Mouse (Mus musculus): Measurements from ENCODE around the gene Prrxl1. TPM values are rescaled to one million over a fixed set of nuclear protein-coding genes. Genes with fewer than 3 reads are reported as not detected.
A peak's percentile ranks its signal among the peaks of the same experiment; 100 is the strongest.

Prrxl1 gene
- total RNA-seq, 4 experiments from 2014 or later, result 0.21 to 0.54 (median 0.25) TPM; not detected in 1

DNA sequence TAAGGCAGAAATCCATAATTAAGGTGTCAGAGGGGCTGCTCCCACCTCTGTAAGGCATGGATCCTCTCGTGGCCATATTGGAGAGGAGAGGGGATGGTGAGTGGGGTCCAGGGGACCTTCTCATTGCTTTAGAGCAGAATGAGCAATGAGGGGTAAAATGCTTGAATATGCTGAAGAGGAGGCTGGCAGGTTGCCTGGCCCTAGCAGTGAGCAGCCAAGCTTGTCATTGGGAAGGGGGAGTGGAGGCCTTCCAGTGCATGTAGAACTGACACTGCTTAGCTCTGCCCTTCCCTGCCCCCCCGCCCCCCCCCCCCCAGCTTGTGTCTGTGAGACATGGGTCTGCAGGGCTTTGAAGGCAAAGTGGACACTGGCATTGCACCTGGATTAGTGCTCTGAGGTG is 28.1 kb downstream of the Prrxl1 start:
- DNase-seq (ENCODE audit: low spot score in 2 of 2), result no peak

DNA sequence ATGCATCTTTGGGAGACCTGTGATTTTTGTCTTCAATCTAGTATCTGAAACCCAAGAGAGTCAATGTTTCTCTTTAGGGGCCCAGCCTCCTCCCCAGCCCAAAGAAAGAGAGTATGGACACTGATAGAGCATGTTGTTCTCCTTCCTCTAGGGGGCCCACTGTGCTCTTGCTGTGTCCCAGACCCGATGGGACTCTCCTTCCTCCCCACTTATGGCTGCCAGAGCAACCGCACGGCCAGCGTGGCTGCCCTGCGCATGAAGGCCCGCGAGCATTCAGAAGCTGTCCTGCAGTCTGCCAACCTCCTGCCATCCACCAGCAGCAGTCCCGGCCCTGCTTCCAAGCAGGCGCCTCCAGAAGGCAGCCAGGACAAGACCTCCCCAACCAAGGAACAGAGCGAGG is 29.4 kb downstream of the Prrxl1 start:
- no peak for DNase-seq (ENCODE audit: low spot score in 2 of 2)

DNA sequence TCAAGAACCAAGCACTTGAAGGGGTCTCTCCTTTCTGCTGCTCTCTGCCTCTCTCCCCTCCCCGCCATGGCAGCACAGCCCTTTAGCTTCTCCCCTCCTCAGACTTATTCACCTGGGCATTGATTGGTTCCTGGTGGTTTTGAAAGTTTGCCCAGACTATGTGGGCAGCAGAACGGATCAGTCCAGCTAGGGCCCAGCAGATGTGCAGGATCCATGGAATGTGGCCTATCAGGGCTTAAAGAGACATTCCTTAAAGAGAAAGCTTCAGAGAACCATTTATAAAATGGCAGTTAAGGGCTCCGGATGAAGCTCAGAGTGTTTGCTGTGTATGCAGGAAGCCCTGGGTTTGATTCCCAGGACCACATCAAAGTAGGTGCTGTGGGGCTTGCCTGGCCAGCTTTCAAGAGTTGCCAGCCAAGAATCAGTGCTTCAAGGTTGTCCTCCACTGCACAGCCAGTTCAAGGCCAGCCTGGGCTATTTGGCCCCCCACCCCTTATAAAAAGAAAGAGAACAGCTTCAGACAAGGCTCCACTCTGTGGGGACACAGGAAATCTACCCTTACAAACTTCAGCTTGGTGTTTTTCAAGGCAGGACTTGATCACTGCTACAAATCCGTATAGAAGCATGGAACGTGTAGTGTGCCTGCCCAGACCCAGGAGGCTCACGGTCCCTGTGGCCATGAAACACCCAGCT is 33.8 kb downstream of the Prrxl1 start:
- no peak for DNase-seq (ENCODE audit: low spot score in 2 of 2)

DNA sequence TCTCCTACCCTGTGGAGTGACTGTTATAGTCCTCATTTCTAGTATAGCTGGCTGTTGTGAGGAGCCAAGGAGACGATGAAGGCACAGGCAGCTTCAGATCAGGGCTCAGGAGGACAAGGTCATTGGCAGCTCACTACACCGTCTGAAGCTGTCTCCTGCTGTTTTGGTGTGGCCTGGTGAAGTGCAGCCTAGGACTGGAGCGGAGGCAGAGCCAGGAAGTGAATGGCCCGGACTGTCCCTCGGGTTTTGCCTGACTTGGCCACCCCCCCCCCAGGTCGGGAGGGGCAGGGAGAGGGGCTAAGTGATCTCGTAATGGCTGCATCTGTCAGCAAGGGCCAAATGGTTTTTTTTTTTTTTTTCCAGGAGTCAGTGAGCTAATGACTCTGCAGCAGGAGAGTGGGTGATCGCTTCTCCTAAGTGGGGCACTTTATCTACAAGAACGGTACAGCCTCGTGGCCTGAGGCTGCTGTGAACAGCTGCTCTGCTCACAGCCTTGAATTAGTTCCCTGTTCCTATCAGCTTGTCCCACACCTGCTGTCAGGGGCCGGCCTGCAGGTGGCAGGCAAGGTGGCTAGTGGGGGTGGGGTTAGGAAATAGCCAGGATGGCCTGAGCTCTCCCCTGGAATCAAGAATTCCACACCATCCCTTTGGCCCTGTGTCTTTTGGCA is 34.9 kb downstream of the Prrxl1 start:
- DNase-seq (ENCODE audit: low spot score in 2 of 2), result no peak

DNA sequence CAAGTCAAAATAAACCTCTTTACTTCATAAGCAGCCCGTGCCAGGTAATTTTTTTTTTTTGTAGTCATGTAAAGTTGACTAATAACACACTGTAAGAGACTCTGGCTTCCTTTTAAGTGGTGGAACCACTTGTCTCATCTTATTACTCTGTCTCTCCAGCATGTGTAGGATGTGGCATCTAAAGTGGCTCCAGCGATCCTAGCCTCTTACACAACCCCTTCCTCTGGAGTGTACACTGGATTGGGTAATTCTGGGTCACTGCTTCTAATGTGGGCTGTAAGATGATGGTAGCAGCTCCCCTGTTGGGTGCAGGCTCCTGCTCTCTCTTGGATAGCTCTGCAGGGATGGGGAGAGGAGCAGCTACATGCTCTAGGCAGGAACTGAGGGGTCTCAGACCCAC is 39.3 kb downstream of the Prrxl1 start:
- no peak for DNase-seq (ENCODE audit: low spot score in 2 of 2)

DNA sequence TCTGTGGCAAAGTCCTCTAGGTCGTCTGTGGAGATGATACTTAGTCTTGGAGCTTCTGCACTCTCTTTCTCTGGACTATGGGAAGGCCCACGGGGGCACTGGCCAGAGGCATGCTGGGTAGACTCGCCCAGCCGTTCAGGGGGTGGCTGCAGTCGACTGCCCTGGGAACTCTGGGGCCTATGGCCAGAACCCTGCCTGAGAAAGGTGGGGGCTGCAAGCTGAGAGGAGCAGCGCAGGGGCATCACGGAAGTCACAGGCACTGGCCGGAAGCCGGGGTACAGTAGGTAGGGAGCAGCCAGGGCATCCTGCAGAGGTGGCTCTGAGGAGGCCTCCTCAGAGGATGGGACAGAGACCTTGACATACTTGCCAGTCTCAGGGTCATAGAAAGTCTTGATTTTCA is 60.6 kb downstream of the Prrxl1 start:
- no peak for DNase-seq (ENCODE audit: low spot score in 2 of 2)

DNA sequence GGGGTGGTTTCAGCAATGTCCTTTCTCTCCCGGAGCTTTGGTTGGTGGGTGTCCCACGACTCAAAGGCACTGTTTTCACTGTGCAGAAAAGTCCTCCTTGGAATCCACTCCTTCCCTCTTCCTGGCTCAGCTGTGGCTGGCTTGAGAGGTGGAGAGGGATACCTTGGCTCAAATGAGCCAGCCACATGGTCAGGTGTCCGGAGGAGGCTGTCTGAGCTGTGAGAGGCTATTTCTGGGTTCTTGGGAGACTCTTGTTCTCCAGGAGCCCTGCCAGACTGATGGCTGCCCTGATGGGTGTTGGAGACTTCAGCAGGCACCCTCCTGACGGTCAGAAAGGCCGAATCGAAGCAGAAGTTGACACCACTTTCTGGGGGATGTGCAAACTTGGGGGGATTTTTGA is 63.9 kb downstream of the Prrxl1 start:
- no peak for DNase-seq (ENCODE audit: low spot score in 2 of 2)

DNA sequence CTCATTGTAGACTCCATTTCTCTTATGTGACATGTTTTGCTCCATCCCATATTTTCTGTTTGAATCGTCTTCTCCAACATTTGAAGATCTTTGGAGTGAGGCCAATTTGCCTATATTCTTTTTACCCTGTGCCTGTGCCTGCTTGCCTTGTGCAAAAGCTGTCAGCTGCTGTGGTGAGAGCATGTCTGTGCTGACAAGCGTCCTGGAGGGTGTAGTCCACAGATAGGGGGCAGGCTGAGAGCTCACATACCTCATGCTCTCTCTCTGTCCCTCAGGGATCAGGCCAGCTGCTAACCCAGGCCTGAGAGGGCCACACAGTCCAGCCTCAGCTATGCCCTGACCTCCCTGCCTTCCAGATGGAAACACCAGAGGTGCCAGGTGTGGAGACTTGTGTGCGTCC is 74.0 kb downstream of the Prrxl1 start:
- DNase-seq (ENCODE audit: low spot score in 2 of 2), result no peak

DNA sequence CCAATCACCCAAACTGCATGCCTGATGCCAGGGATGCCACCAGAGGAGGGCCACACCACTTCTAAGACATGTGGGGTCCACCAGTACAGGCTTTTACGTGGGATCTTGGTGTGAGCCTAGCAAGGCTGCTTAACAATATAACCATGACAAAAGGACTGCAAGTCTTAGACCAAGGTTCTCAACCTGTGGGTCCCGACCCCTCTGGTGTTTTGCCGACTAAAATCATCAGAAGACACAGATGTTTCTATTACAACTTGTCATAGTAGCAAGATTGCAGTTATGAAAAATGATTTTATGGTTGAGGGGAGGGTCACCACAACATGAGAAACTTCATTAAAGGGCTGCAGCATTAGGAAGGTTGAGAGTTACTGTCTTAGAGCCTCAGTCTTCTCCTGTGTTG is 79.4 kb downstream of the Prrxl1 start:
- no peak for DNase-seq (ENCODE audit: low spot score in 2 of 2)

DNA sequence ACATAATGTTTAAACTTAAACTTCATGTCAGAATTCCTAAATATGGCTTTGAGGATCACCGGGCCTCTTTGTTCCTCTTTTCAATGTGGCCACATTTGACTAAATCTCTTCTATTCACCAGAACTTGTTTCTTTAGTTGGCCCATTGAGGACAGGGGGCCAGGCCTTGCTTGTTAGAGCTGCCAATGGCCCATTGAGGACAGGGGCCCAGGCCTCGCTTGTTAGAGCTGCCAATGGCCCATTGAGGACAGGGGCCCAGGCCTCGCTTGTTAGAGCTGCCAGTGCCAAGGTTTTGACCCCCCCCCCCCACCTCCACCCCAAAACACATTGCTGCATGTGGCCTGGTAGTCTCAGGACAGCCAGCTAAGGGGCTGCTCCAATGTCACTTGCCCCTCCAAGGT is 82.4 kb downstream of the Prrxl1 start:
- peak in 1 of 2 experiments; percentile 14 for DNase-seq (ENCODE audit: low spot score in 2 of 2)

DNA sequence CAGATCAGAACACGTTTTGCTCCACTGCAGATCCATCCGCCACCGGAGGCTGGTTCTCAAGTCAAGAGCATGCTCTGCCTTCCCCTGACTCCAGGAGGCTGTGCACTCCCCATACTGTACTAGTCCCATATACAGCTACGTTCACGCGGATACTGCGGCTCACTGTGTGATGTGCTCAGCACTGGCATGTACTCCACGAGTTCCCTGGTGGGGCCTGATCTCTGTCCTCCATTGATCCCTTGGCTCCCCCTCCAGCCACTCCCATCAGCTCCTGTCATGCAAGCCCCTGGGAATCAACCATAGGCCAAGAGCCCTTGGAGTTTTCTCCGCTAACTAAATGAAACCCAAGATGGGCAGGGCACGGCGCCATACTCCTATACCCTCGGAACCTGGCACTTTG is 83.3 kb downstream of the Prrxl1 start:
- no peak for DNase-seq (ENCODE audit: low spot score in 2 of 2)

DNA sequence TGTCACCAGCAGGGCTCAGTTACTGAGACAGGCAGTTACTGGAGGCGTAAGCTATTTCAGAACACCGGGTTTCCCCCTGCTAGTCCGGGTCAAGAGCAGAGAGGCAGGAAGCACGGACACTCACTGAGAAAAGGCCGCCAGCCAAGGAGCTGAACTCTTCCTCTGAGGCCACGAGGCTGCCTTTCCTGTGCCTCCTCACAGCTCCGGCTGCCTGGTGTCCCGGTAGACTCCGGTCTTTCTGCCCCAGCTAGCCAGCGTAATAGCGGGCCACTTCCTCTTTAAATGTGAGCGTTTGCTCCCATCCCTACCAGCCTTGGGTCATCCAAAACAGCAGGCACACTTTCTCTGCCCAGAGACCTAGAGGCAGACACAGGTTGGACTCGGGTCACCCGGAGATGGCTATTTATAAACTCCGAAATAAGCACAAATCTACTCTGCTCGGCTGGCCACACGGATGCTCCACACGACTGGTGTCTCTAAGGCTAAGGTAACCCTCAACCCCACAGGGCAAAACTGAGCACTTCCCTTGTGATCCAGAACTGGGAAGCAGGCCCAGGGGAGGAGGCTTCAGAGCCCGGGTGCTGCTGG is 84.1 kb downstream of the Prrxl1 start:
- DNase-seq (ENCODE audit: low spot score in 2 of 2), result no peak

DNA sequence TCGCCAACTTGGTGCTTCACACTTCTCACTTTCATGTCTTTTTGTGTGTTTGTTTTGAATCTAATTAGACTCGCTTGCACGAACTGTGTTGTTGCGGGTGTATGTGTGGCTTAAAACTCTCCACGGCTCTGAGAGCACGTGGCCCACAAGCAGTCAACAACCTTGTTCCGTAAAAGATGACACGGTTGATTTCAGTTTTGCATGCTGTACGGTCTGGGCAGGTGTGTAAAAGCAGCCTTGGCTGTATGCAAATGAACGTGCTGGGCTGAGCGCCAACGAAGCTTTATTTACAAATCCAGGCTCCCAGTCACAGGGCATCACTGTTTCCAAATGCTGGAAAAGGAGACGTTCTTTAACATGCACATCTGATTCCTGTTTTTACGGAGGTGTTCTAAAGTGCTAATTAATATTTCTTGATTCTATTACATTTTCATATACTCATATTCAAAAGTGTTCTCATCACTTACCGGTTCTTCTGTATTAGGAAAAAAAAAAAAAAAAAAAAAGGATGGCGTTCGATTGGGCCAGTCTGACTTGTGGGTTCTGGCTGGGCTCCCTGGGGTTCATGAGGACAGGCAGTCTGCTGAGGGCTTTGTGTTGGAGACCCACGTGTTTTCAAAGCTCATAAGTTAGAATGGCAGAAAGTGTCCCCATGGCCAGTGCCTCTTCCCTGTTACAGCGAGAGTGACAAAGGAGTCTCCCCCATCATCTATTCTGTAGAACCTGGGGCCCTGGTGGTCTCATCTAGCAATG is 85.0 kb downstream of the Prrxl1 start:
- DNase-seq (ENCODE audit: low spot score in 2 of 2), result peak in 1 of 2 experiments; percentile 14

DNA sequence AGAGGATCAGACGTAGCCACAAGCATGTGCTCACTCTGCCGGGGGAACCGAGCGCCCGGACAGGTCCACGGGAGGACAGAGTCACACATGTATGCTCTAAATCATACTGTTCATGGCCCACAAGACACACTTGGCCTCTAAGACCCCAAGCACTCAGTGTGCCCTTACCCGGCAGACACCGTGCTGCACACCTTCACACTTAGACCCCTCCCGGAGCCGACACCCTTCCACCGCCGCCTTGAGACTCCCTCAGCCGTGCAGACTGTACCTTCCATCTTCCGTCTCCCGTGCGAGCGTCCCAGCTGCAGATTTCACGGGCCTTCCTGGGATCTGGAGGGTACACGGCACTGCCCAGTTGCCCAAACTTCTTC is 85.5 kb downstream of the Prrxl1 start:
- no peak for DNase-seq (ENCODE audit: low spot score in 2 of 2)

DNA sequence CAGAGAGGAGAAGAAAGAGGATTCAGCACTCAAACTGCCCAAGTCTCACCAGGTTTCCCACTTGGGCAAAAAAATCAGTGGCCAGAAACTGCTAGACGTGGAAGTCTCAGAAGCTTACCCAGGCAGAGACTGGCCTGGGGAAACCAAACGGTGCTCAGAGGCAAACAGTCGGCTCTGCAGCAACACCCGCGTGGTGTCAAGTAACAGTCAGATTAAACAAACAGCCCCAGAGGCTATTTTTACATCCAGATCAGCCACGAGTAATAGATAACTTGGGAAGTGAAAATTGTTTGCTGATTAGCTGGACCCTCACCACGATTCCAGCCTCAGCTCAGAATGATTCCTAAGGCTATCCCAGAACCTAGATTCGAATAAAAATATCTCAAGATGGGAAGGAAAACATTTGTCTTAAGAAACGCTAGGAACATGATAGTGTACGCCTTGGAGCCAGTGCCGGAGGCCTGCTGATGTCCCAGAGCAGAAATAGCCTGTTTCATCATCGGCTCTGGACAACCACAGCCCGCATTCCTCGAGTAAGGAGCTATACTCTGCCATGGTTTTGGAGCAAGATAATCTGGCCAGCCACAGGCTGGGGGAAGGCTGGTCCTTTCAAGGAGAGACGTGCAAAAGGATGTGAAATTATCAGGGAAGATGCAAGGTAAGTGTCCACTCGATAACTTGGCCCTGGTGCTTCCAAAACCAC is 86.1 kb downstream of the Prrxl1 start, which contains the start of gene 3425401B19Rik:
Gene 3425401B19Rik (minus strand): TSS at position 170 of the 703 bp plus-strand sequence.
- DNase-seq (ENCODE audit: low spot score in 2 of 2), result no peak

DNA sequence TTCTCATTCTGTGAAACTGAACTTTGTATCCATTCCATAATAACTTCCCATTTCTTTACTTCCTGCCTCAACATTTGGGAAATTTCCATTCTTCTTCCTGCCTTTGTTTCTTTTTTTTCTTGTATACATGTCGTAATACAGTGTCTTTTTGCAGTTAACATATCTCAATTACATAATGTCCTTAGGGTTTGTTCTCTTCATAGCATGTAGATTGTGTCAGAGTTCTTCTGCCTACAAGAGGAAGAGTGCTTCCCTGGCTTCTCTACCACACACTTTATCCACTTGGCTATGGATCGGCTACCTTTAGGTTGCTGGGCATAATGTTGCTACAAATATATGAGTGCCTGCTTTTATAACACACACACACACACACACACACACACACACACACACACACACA is 96.7 kb downstream of the Prrxl1 start:
- no peak for DNase-seq (ENCODE audit: low spot score in 2 of 2)

DNA sequence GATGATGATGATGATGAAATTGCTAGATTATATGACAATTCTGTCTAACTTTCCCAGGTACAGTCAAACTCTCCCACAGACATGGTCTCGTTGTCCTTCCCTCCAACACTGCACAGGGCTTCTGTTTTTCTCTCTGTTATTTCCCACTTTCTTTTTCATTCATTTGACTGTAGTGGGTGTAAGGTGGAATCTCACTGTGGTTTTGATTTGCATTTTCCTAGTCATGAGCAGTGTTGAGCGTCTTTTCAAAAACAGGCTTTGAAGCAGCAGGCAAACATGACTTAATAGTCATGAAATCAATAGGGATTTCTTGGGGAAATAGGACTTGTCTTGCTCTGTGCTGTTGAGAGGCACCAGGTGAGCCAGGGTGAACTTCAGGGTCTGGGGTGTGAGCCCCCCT is 97.1 kb downstream of the Prrxl1 start:
- no peak for DNase-seq (ENCODE audit: low spot score in 2 of 2)

DNA sequence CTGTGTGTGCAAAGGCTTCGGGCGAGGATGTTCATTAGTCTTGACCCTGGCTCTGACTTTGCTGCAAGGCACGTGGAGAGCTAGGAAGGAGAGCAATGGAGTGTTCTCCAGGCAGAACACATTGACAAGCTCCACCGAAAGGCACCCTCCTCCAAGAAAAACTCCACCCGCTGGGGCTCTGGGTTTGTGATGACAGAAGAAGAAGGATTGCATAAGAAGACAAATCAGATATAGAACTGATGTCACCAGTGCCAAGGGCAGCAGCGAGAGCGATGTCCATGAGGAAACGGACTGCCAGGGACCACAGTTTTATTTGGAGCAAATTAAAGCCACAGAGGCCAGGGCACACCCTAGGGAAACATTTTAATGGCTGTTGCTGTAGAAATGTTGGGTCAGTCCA is 98.6 kb downstream of the Prrxl1 start:
- no peak for DNase-seq (ENCODE audit: low spot score in 2 of 2)

DNA sequence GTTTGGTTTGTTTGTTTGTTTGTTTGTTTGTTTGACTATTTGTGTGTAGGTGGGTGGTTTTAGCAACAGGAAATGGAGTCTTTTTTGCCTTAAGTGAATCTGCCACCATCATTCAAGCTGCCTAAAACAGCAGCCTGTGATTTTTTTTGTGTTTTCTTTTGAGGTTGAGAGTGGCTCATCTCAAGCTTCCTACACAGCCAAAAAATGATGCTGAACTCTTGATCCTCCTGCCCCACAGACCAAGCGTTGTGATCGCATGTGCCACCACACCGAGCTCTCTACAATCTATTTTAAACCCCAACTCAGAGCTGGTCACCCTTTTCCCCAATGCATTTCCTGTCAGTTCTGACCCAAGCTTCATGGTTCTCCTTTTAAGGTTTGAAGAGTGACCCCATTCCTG is 99.3 kb downstream of the Prrxl1 start:
- no peak for DNase-seq (ENCODE audit: low spot score in 2 of 2)

All from layer of hippocampus, adult 8-10 months (tissue).